Mouse (Mus musculus) small intestine, adult 2 months (tissue): Measurements from ENCODE around the gene Gpc2.

Experiments
- CTCF ChIP-seq: fragments of 200-500 bp; IDR thresholded peaks from 2 replicates; pipeline ENCODE4 v1.5.1; 2012; ENCODE audit warnings: low read depth, mild to moderate bottlenecking, control low read depth, inconsistent platforms, low read length, moderate library complexity, mixed read lengths; ENCODE audit not compliant: insufficient replicate concordance, insufficient read length; ENCODE audit errors: extremely low read depth
- POLR2A ChIP-seq: fragments of 200-500 bp; IDR thresholded peaks from 2 replicates; pipeline ENCODE4 v1.6.1; 2012; ENCODE audit warnings: low read depth, mild to moderate bottlenecking, control low read depth, inconsistent platforms, low read length, moderate library complexity

DNA sequence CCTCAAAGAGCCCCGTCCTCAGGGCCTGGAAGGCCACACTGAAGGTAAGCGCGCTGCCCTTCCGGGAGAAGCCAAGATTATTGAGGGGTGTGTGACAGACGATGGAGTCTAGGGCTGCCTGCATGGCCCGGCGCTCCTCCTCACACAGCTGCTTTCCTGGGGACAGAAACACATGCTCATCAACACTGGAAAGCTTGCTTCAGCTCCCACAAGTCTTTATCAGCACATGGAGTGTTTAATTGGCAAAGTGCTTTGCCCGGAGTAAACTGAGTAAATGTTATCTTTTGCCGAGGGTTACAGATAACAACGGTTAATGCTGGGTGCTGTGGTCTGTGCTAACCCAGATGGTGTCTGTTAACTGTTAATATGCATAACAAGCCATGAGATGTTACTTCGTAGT, 19.0 kb downstream of the Gpc2 start:
- TF ChIP-seq CTCF (no peak), POLR2A (no peak)
